Mouse (Mus musculus): ENCODE results near the gene Ccdc92b. TPM values are rescaled to one million over a fixed set of nuclear protein-coding genes. Genes with fewer than 3 reads are reported as not detected.

Gene Ccdc92b
- total RNA-seq, 1 experiment, result 1.8 TPM

GRCm38 (mm10) chr11:74584946-74585723 lies 34.3 kb upstream of the Ccdc92b start:
- Histone ChIP-seq H3K9me3 (ENCODE audit: control insufficient read depth, insufficient read depth, low read depth, low read length) (no peaks in the 10 kb centered on the region), H3K27ac (ENCODE audit: insufficient read depth, low read depth, low read length, poor library complexity, severe bottlenecking) (no peak overlapping the region), H3K4me3 (ENCODE audit: insufficient read depth in 1 of 2, low read depth in 1 of 2, low read length in 2 of 2, poor library complexity in 1 of 2, severe bottlenecking in 1 of 2) (no peak overlapping the region), H3K9ac (ENCODE audit: insufficient read depth, low read depth, low read length, poor library complexity, severe bottlenecking) (no peak overlapping the region), H3K4me1 (ENCODE audit: control insufficient read depth in 2 of 2, insufficient read depth in 2 of 2, low read length in 2 of 2, poor library complexity in 1 of 2) (0 out of 4 replicates have a peak, but pooled peaks cover 0 to 3% of the 10 kb centered on the region in 2 experiments), H3K36me3 (ENCODE audit: control insufficient read depth, insufficient read depth, low read length, poor library complexity, severe bottlenecking) (no peaks in the 10 kb centered on the region)
- TF ChIP-seq HCFC1 (IDR thresholded peaks at IDR 0.05; ENCODE audit: borderline replicate concordance, insufficient read depth, low read length), result no peak
- TF ChIP-seq CHD2 (IDR thresholded peaks at IDR 0.05; ENCODE audit: low read depth, low read length), result no peak
- TF ChIP-seq ZC3H11A (IDR thresholded peaks at IDR 0.05; ENCODE audit: borderline replicate concordance, low read depth, low read length), result no peak
- TF ChIP-seq ZNF384 (IDR thresholded peaks at IDR 0.05; ENCODE audit: low read depth, low read length), result no peak
- TF ChIP-seq MAFK (IDR thresholded peaks at IDR 0.05; ENCODE audit: insufficient read depth, low read depth, low read length), result no peak
- DNase-seq (ENCODE audit: low read depth, low spot score), result peak; percentile 52
- in situ Hi-C loops (cut with MboI; ENCODE audit: low sequenced_read_pairs in 2 of 2, unreplicated experiment in 2 of 2), result no loop called here

GRCm38 (mm10) chr11:74586401-74586800 lies 33.0 kb upstream of the Ccdc92b start:
- Histone ChIP-seq H3K27ac (ENCODE audit: insufficient read depth, low read depth, low read length, poor library complexity, severe bottlenecking) (no peak overlapping the region), H3K4me3 (ENCODE audit: insufficient read depth in 1 of 2, low read depth in 1 of 2, low read length in 2 of 2, poor library complexity in 1 of 2, severe bottlenecking in 1 of 2) (no peak overlapping the region), H3K9ac (ENCODE audit: insufficient read depth, low read depth, low read length, poor library complexity, severe bottlenecking) (no peak overlapping the region), H3K36me3 (ENCODE audit: control insufficient read depth, insufficient read depth, low read length, poor library complexity, severe bottlenecking) (no peaks in the 10 kb centered on the region), H3K4me1 (ENCODE audit: control insufficient read depth in 2 of 2, insufficient read depth in 2 of 2, low read length in 2 of 2, poor library complexity in 1 of 2) (peaks cover 2 to 3% of the 10 kb centered on the region in 2 experiments; a peak in 1 of 4 replicates), H3K9me3 (ENCODE audit: control insufficient read depth, insufficient read depth, low read depth, low read length) (no peaks in the 10 kb centered on the region)
- in situ Hi-C loops (cut with MboI; ENCODE audit: low sequenced_read_pairs in 2 of 2, unreplicated experiment in 2 of 2), result no loop called here
- no peak for DNase-seq (ENCODE audit: low read depth, low spot score)
- TF ChIP-seq ZC3H11A (IDR thresholded peaks at IDR 0.05; ENCODE audit: borderline replicate concordance, low read depth, low read length), result no peak
- TF ChIP-seq CHD2 (IDR thresholded peaks at IDR 0.05; ENCODE audit: low read depth, low read length), result no peak
- TF ChIP-seq ZNF384 (IDR thresholded peaks at IDR 0.05; ENCODE audit: low read depth, low read length), result no peak
- TF ChIP-seq MAFK (IDR thresholded peaks at IDR 0.05; ENCODE audit: insufficient read depth, low read depth, low read length), result no peak
- no peak for TF ChIP-seq HCFC1 (IDR thresholded peaks at IDR 0.05; ENCODE audit: borderline replicate concordance, insufficient read depth, low read length)

GRCm38 (mm10) chr11:74589401-74590238 lies 29.8 kb upstream of the Ccdc92b start:
- DNase-seq (ENCODE audit: low read depth, low spot score), result no peak
- H3K4me1 ChIP-seq (ENCODE audit: control insufficient read depth in 2 of 2, insufficient read depth in 2 of 2, low read length in 2 of 2, poor library complexity in 1 of 2), result peaks cover 2 to 3% of the 10 kb centered on the region in 2 experiments; a peak in 1 of 4 replicates
- H3K9ac ChIP-seq (ENCODE audit: insufficient read depth, low read depth, low read length, poor library complexity, severe bottlenecking), result peak overlapping the region; percentile 48
- TF ChIP-seq ZNF384 (IDR thresholded peaks at IDR 0.05; ENCODE audit: low read depth, low read length) (no peak), MAFK (IDR thresholded peaks at IDR 0.05; ENCODE audit: insufficient read depth, low read depth, low read length) (no peak), CHD2 (IDR thresholded peaks at IDR 0.05; ENCODE audit: low read depth, low read length) (no peak), ZC3H11A (IDR thresholded peaks at IDR 0.05; ENCODE audit: borderline replicate concordance, low read depth, low read length) (no peak), HCFC1 (IDR thresholded peaks at IDR 0.05; ENCODE audit: borderline replicate concordance, insufficient read depth, low read length) (no peak)
- H3K36me3 ChIP-seq (ENCODE audit: control insufficient read depth, insufficient read depth, low read length, poor library complexity, severe bottlenecking), result no peaks in the 10 kb centered on the region
- in situ Hi-C loops (cut with MboI; ENCODE audit: low sequenced_read_pairs in 2 of 2, unreplicated experiment in 2 of 2), result no loop called here
- peak overlapping the region; percentile 64 to 89 for H3K4me3 ChIP-seq (ENCODE audit: insufficient read depth in 1 of 2, low read depth in 1 of 2, low read length in 2 of 2, poor library complexity in 1 of 2, severe bottlenecking in 1 of 2)
- H3K9me3 ChIP-seq (ENCODE audit: control insufficient read depth, insufficient read depth, low read depth, low read length), result no peaks in the 10 kb centered on the region
- H3K27ac ChIP-seq (ENCODE audit: insufficient read depth, low read depth, low read length, poor library complexity, severe bottlenecking), result no peak overlapping the region

- DNase-seq (ENCODE audit: low read depth, low spot score), result no peak
- Histone ChIP-seq H3K4me3 (ENCODE audit: insufficient read depth in 1 of 2, low read depth in 1 of 2, low read length in 2 of 2, poor library complexity in 1 of 2, severe bottlenecking in 1 of 2) (peak overlapping the region; percentile 64 to 89), H3K36me3 (ENCODE audit: control insufficient read depth, insufficient read depth, low read length, poor library complexity, severe bottlenecking) (no peaks in the 10 kb centered on the region), H3K4me1 (ENCODE audit: control insufficient read depth in 2 of 2, insufficient read depth in 2 of 2, low read length in 2 of 2, poor library complexity in 1 of 2) (peaks cover 2 to 3% of the 10 kb centered on the region in 2 experiments; a peak in 1 of 4 replicates), H3K9ac (ENCODE audit: insufficient read depth, low read depth, low read length, poor library complexity, severe bottlenecking) (peak overlapping the region; percentile 48), H3K27ac (ENCODE audit: insufficient read depth, low read depth, low read length, poor library complexity, severe bottlenecking) (no peak overlapping the region), H3K9me3 (ENCODE audit: control insufficient read depth, insufficient read depth, low read depth, low read length) (no peaks in the 10 kb centered on the region)
- TF ChIP-seq CHD2 (IDR thresholded peaks at IDR 0.05; ENCODE audit: low read depth, low read length), result no peak
- no peak for TF ChIP-seq HCFC1 (IDR thresholded peaks at IDR 0.05; ENCODE audit: borderline replicate concordance, insufficient read depth, low read length)
- TF ChIP-seq ZNF384 (IDR thresholded peaks at IDR 0.05; ENCODE audit: low read depth, low read length), result no peak
- no peak for TF ChIP-seq ZC3H11A (IDR thresholded peaks at IDR 0.05; ENCODE audit: borderline replicate concordance, low read depth, low read length)
- no peak for TF ChIP-seq MAFK (IDR thresholded peaks at IDR 0.05; ENCODE audit: insufficient read depth, low read depth, low read length)
- in situ Hi-C loops (cut with MboI; ENCODE audit: low sequenced_read_pairs in 2 of 2, unreplicated experiment in 2 of 2), result no loop called here
Observed at GRCm38 (mm10) chr11:74590239-74590596, 29.2 kb upstream of the Ccdc92b start.
